Mouse (Mus musculus): ENCODE data around the gene Ppp4r3b.

GRCm38 (mm10) chr11:29246883-29247650 lies 74.4 kb downstream of the Ppp4r3b start, which contains the start of gene Cfap36:
- no peak for TF ChIP-seq CTCF (IDR thresholded peaks at IDR 0.05; ENCODE audit: low read depth)
- no peak for TF ChIP-seq EP300 (IDR thresholded peaks at IDR 0.05; ENCODE audit: low read depth)

Data from liver, embryonic 14.5 days (tissue).